Mouse (Mus musculus) hindbrain, embryonic 13.5 days (tissue): ENCODE results near the gene Nit2. TPM values are rescaled to one million over a fixed set of nuclear protein-coding genes. Genes with fewer than 3 reads are reported as not detected.

Source experiments
- ATAC-seq: fragments of 200-750 bp; cut with Nextera tagmentation; 2 replicates; pipeline ENCODE4 v1.8.0; 2017; ENCODE audit warnings: moderate TSS enrichment; ENCODE audit not compliant: low FRiP score
- H3K27ac ChIP-seq: fragments of 300-500 bp; sonication (generic); 2 replicates; pipeline ENCODE4 v1.5.1; 2015; ENCODE audit warnings: inconsistent platforms, mild to moderate bottlenecking, moderate library complexity
- H3K27me3 ChIP-seq: fragments of 300-500 bp; sonication (generic); 2 replicates; pipeline ENCODE4 v1.6.1; 2015; ENCODE audit warnings: mild to moderate bottlenecking, inconsistent platforms
- H3K36me3 ChIP-seq: fragments of 300-500 bp; sonication (generic); 2 replicates; pipeline ENCODE4 v1.6.1; 2015; ENCODE audit warnings: mild to moderate bottlenecking, inconsistent platforms
- H3K4me1 ChIP-seq: fragments of 300-500 bp; sonication (generic); replicated peaks from 2 replicates; pipeline ENCODE4 v1.6.1; 2015; ENCODE audit warnings: inconsistent platforms
- H3K4me2 ChIP-seq: fragments of 300-500 bp; sonication (generic); 2 replicates; pipeline ENCODE4 v1.6.1; 2015; ENCODE audit warnings: inconsistent platforms, mild to moderate bottlenecking, moderate library complexity
- H3K4me3 ChIP-seq: fragments of 300-500 bp; sonication (generic); 2 replicates; pipeline ENCODE4 v1.5.1; 2015; ENCODE audit warnings: mild to moderate bottlenecking, inconsistent platforms
- H3K9ac ChIP-seq: fragments of 300-500 bp; sonication (generic); 2 replicates; pipeline ENCODE4 v1.6.1; 2015; ENCODE audit warnings: mild to moderate bottlenecking, inconsistent platforms
- H3K9me3 ChIP-seq: fragments of 300-500 bp; sonication (generic); 2 replicates; pipeline ENCODE4 v1.6.1; 2016; ENCODE audit warnings: inconsistent platforms
- WGBS: fragments of 180-500 bp; shearing (Covaris S2); methylation state at CpG from one replicate; pipeline ENCODE4 v1.1.7; 2015; 5-methylcytosine and 5-hydroxymethylcytosine counted together
- polyA plus RNA-seq: library from polyadenylated mRNA; unstranded; fragments of >200 nt; fragmentation: Nextera tagmentation; extraction: Ambion mirVana; gene quantifications from 2 replicates; pipeline ENCODE4 v1.2.1, GENCODE M21; 2015

The Nit2 gene
- polyA plus RNA-seq, 1 experiment from 2014 or later: 39.9 TPM

DNA sequence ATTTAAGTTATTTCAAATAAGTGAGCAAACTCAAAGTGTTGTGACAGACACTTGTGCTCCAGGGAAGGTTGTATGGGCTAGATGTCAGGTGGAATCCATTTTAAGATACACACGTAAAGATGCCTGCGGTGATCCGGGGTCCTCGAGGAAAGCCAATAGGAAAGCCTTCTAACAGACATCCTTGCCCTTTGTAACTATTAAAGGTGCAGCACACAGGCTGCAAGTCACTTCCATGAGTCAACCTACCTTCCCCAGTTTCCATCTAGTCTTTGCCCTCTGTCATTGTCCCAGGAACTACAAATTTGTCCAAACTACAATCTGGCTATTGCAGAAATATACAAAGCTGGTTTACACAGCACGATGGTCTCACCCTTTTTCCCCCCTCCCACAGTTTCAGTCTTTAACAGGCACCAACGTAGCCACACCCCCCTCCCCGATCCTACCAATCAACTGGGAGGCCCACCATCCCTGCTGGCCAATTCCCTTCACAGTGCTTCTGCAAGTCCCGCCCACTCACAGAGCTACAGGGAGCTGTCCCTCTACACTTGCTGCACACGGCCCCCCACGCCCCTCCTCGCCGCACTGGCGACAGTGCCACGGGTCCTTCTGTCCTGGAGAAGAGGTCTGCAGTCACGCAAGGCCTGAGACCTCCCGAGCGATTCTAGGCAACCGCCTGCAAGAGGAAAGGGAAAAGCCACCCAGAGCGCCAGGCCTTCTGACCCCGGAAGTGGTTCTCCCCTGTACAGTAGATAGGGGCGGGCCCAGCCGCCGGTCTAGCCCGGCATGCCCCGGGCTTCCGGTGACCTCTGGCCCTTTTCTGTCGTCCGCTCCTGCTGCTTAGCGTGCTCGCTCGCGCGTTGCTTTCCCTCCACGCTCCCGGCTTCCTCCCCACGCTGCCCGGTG lies 46.0 kb downstream of the Nit2 start, which contains the start of gene Tomm70a:
TSS of gene Tomm70a (plus strand) at position 791 of the 903 bp plus-strand sequence.
- Histone ChIP-seq H3K4me3 (peak within 1 kb of the TSS; percentile 99), H3K27ac (peak within 1 kb of the TSS; percentile 97), H3K4me1 (peaks cover 25% of the 10 kb centered on the region), H3K27me3 (0 out of 2 replicates have a peak, but pooled peaks cover 7% of the 10 kb centered on the region), H3K4me2 (peak within 1 kb of the TSS; percentile 68), H3K9ac (peak within 1 kb of the TSS; percentile 96), H3K9me3 (no peaks in the 10 kb centered on the region), H3K36me3 (no peaks in the 10 kb centered on the region)
- ATAC-seq: peak; percentile 100
- WGBS: under 1% methylated on average over 36 of the region's 37 CpGs

DNA sequence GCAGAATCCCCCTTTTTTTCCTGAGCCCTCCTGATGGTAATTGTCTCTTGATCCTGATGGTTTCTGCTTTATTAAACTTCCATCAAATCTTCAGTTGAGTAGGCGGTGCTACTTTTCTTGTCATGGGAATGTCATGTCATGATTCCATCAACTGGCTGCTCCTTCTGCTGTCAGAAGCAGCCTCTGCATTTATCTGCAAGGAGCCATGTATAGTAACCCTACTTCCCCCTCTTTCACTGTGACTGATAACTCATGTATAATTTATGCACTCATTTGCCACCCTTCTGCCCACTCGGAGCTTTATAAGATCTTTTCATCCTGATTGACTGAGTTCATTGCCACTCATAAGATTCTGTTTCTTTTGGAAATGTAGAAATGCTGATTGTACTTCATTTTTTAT lies 49.6 kb downstream of the Nit2 start:
- no peak overlapping the region for H3K9ac ChIP-seq
- no peak overlapping the region for H3K4me2 ChIP-seq
- peaks cover 4% of the 10 kb centered on the region for H3K4me1 ChIP-seq
- no peak overlapping the region for H3K4me3 ChIP-seq
- H3K36me3 ChIP-seq: no peaks in the 10 kb centered on the region
- 69% methylated on average over 2 of the region's 2 CpGs for WGBS
- ATAC-seq: no peak
- H3K27me3 ChIP-seq: peaks cover 7% of the 10 kb centered on the region; the same call in 1 of the 2 replicates
- no peaks in the 10 kb centered on the region for H3K9me3 ChIP-seq
- H3K27ac ChIP-seq: no peak overlapping the region

DNA sequence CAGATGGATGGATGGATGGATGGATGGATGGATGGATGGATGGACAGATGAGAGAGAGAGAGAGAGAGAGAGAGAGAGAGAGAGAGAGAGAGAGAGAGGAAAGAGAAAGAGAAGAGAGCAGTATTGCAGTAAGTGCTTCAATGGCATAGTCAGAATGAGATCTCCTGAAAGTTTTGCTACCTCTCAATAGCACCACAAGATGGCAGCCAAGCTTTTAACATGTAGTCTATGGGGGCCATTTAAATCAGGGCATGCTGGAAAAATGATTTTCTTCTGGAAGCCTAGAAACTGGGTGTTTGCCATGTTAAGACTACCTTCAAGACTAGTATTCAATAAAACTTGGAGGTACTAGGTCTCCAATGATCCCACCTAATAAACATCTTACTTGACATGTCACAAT lies 51.1 kb downstream of the Nit2 start:
- no peak overlapping the region for H3K27ac ChIP-seq
- ATAC-seq: no peak
- H3K4me2 ChIP-seq: no peak overlapping the region

More for the DNA sequence above, 51.1 kb downstream of the Nit2 start:
- Histone ChIP-seq H3K9me3 (no peaks in the 10 kb centered on the region), H3K9ac (no peak overlapping the region), H3K4me3 (no peak overlapping the region), H3K27me3 (peaks cover 7% of the 10 kb centered on the region; the same call in 1 of the 2 replicates), H3K36me3 (no peaks in the 10 kb centered on the region), H3K4me1 (no peaks in the 10 kb centered on the region)

Other genes with a start within 250 kb of the Nit2 start
- gene Lnp1, start 239.3 kb downstream of the Nit2 start, polyA plus RNA-seq: 0.44 TPM in 1 of 2 replicates, not detected in the other
- gene Tmem45a2, start 96.0 kb downstream of the Nit2 start, polyA plus RNA-seq: 0.08 and 0.17 TPM in 2 replicates
- 54.6 and 54.7 TPM in 2 replicates for gene Tomm70a, start 45.6 kb downstream of the Nit2 start, polyA plus RNA-seq
- gene Tbc1d23, start 64.2 kb upstream of the Nit2 start, polyA plus RNA-seq: 29.0 and 33.5 TPM in 2 replicates
- 0.12 and 0.18 TPM in 2 replicates for gene Tmem30c, start 125.5 kb upstream of the Nit2 start, polyA plus RNA-seq
- gene Filip1l, start 185.8 kb upstream of the Nit2 start, polyA plus RNA-seq: 3.3 and 3.6 TPM in 2 replicates